Mouse (Mus musculus): Measurements from ENCODE around the gene Irf2.

Irf2 gene

DNA sequence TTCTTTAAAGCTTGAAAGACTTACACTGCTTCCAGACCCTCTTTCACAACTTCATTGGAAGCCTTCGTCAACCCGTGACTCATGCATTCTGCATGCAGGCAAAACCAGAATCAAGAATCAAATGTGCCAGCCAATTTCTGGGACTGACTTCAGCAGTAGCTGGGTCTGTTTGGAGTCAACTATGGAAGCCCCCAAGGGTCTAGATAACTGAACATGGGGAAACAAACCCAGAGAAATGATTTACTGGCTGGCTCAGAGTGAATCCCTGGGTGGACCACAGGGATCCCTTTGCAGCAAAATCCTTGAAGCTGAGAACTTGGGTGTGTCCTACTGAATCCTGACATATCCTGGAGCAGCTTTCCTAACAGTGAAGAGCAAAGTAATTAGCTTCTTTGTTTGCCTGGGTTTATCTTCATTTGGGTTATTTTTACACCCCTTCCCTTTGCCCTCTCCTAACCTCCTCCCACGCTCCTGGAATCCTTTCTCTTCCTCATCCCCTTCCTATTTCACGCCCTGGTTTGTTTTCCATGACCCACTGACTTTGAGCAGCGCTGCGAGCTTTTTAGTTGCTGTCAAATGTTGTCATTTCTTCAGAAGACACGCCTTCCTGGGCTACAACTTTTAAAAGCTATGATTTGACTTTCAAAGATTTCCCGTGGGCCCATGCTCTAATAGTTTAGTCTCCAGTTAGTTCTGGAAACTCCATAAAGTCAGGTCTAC is 129.0 kb downstream of the Irf2 start:
- DNase-seq (ENCODE audit: extremely low read depth, low read depth, low spot score), result peak; percentile 82

DNA sequence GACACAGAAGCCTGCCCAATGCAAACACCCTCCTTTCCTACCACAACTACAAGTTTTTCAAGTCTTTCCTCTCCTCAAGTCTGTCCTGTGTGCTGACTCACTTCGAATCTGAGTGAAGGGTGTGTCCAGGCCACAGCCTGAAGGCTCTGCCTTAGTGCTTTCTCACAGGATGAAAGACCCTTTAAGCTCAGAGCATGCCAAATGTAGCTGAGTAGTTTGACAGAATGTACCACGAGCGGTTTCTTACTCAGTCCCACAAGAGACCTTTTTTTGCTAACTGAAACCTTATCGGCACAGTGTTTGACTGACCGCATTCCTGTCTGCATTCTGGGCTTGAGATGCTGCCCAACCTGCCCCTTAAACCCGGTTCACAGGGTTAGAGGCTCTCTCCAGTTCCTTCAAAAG is 130.0 kb downstream of the Irf2 start:
- DNase-seq (ENCODE audit: extremely low read depth, low read depth, low spot score), result peak; percentile 47

DNA sequence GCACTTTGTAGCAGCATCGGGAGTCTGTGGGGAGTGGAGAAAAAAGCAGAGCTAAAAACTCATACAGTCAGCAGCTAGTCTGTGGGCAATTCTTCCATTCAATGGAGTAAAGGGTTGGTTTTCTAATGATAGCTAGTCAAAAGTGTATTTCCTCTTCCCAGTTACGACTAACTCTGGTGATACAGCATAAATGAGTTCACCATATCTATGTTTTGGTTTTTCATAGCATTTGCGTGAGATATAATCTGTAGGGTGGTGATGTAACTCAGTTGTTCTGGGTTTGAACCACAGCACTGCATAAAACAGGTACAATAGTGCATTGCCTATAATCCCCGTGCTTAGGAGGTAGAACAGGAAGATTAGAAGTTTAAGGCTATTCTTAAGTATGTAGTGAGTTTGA is 131.6 kb downstream of the Irf2 start:
- DNase-seq (ENCODE audit: extremely low read depth, low read depth, low spot score), result no peak

DNA sequence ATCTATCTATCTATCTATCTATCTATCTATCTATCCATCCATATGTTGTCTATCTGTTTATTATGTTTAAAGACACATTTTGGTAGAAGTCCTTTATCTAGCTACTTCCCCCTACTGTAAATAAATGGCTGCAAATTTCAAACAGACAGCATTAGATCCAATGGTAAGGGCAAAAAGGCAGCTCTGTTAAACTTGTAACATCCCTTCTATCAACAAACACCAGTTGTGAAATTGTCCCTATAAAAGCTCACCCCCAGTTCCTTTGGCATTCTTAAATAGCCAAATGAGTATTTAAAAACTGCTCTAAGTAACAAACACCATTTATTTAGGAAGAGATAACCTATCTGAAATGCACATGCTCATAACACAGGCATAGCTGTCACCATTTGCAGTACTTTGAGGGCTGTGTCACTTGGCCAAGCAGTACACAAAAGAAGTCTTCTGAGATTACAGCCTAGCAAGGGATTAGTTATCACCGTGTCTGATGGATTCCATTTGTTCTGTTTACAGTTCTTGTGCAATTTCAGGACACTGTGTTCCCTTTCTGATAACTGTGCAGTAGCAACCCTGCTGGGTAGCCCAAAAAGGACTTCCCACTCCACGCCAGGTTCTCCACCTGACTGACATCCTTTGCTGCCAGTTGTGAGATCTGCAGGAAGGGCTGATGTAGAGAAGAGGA is 136.2 kb downstream of the Irf2 start:
- DNase-seq (ENCODE audit: extremely low read depth, low read depth, low spot score), result peak; percentile 28

DNA sequence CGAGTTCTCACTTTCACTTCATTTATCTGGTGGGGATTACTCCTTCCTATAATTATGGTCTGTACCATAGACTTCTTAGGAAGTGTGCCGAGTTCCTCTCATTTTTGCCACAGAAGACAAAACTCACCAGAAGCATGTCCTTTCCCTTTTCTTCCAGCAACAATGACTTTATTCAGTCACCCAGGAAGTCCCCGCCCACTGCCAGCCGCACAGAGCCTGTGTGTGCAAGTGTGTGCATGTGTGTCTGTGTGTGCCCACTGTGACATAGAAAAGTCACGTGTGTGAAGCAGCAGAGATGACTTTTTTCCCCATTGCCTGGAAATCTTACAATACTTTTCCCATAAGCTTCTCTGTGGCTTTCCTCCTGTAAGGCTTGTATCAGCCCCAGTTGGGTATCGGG is 141.8 kb downstream of the Irf2 start:
- no peak for DNase-seq (ENCODE audit: extremely low read depth, low read depth, low spot score)

DNA sequence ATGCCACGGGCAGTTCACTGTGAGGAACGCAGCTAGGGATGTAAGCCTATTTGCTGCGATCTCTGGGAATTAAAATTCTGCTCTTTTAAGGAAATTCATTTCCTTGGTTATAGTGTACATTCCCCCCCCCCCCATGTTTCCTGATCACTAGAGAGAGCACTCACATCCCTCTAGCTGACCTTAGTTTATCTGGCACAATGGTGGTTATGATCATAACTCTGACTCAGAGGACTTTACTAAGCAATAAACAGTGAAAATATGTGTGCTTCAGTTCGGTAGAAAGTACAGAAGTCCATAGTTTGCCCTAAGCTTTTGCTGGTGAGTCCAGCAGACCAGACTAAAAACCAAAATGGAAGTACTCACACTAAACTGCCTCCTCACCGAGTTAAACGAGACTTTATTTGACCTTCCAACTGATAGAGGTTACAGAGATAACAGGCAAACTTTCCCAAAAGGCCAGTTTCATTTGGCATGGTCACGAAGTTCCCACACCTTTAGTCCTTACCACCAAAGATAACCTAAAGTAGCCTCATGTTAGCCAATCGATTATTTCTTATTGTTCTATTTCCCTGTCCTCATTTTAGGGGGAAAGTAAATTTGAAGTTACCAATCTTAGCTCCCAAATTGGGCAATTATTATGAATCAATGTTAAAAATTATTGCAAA is 142.4 kb downstream of the Irf2 start:
- no peak for DNase-seq (ENCODE audit: extremely low read depth, low read depth, low spot score)

DNA sequence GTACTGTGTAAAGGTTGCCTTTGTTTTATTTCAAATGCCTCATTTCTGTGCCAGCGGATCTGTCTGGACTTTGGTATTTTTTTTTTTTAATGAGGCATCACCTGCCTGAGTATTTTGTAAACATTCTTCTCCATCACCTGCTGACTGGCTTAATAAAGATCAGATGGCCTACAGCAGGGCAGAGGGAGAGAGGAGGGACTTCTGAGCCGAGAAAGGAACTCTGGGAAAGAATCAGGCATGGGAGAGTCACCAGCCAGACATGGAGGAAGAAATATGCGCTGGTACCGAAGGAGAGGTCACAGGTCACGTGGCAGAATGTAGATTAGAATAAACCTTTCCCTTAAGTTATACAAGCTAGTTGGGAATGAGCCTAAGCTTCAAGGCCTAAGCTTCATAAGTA is 143.2 kb downstream of the Irf2 start:
- DNase-seq (ENCODE audit: extremely low read depth, low read depth, low spot score), result no peak

DNA sequence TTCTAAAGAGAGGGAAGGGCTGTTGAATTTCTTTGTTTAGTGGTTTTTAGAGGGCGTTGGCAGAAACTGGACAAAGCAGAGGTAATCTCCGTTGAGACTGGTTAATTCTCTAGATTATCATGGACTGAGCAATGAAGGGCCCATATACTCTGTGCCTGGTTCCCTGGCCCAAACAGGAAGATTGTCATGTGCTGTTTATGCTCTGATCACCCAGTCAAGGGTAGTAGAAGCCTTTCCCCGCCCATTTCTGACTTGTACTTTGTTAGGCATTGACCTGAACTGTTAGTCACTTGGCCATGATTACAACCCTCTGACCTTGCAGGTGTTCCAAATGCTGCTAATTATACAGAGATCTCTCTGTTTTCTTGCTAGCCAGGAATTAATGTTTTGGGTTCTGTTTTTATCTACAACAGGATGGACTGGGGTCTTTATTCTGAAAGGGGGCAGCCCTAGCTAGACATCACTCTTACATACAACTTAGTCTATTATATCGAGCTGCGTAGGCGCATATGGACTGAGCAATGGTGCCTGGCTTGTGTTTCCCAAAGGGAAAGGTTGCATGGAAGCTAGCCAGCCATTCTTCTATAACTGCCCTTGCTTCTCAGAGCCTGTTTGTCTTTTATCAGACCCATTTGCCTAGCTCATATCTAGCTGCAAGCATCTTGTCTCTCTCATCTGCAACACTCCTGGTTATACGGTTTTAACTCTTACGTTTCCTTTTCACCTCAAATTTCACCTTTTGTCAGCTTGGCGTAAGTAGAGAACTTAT is 143.9 kb downstream of the Irf2 start:
- DNase-seq (ENCODE audit: extremely low read depth, low read depth, low spot score), result no peak

DNA sequence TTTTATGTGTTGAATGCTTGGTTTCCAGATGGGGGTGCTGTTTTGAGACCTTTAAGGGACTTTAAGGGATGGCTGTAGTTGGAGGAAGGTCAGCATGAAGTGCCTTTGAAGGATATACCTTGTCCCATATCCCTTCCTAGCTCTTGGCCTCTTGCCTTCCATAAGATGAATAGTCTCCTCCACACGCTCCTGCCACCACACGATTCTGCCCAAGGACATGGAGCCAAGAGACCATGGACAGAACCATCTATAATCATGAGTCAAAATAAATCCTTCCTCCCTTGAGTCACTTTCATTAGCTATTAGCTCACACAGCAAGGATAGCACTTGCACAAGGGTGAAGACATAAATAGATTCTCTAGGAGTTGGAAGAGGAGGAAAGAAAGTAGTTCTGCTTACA is 146.3 kb downstream of the Irf2 start:
- DNase-seq (ENCODE audit: extremely low read depth, low read depth, low spot score), result no peak

DNA sequence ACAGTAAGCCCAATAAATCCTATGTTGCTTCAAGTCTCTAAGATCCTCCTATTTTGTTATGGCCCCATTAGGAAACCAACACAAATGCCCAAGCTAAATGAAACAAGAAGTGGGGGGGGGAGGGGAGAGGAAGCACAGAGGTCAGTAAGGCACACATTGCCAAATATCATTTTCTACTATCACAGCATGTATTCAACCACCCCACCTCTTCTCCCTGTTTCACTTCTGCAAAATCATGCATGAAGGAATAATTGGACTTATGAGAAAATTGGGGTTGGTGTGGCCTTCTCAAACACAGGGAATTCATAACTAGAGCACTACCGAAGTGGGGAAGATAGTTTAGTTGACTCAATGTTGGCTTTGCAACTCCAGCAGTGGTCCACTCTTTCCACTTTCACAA is 146.7 kb downstream of the Irf2 start:
- DNase-seq (ENCODE audit: extremely low read depth, low read depth, low spot score), result no peak

DNA sequence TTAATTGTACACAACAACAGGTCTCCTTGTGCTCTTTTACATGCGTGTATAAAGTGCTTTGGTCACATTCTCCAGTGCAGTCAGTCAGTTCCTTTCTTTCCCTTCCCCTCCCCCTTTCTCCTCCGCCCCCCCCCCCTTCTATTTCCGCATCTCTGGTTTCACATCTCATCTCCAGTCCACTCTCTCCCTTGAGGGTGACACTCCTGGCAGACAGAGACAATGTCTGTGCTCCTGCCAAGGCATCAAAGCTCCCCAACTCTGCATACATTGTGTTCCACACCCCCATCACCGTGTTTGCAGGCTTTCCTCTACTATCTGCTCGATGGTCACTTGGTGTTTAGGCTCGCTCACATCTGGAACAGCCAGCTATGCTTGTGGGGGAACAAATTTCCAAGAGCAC is 147.9 kb downstream of the Irf2 start:
- no peak for DNase-seq (ENCODE audit: extremely low read depth, low read depth, low spot score)

DNA sequence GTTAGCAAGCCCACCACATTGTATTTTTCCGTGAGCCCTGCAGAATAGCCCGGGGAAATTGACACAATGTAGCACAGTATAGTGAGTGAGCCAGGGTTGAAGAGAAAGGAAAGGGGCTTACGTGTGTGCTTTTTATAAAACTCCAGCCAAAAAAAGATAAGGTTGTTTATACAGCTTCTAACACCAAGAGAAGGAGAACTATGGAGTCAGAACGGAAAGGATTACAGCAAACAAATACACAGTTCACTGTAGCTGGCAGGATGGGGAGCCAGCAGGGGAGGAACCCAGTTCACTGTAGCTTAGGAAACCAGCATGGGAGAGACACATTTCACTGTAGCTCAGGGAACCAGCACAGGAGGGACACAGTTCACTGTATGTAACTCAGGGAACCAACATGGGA is 149.0 kb downstream of the Irf2 start:
- DNase-seq (ENCODE audit: extremely low read depth, low read depth, low spot score), result no peak

DNA sequence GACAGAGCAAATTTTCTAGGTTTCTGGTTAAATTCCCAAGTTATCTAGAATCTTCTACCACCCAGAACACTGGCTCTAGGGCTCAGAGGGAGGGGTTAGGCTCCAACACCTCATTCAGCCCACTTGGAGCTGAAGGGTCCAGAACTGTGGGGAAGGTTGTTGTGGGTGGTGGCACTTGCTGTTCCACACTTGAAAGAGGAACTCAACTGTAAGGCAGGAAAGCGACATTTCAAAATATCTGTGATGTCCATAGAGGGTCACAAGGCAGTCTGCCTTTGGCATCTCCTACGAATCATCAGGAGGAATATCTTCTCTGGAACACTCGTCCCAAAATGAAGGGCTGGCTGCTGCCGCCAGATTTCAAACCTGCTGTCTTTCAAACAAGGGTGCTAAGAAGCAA is 150.7 kb downstream of the Irf2 start:
- no peak for DNase-seq (ENCODE audit: extremely low read depth, low read depth, low spot score)

DNA sequence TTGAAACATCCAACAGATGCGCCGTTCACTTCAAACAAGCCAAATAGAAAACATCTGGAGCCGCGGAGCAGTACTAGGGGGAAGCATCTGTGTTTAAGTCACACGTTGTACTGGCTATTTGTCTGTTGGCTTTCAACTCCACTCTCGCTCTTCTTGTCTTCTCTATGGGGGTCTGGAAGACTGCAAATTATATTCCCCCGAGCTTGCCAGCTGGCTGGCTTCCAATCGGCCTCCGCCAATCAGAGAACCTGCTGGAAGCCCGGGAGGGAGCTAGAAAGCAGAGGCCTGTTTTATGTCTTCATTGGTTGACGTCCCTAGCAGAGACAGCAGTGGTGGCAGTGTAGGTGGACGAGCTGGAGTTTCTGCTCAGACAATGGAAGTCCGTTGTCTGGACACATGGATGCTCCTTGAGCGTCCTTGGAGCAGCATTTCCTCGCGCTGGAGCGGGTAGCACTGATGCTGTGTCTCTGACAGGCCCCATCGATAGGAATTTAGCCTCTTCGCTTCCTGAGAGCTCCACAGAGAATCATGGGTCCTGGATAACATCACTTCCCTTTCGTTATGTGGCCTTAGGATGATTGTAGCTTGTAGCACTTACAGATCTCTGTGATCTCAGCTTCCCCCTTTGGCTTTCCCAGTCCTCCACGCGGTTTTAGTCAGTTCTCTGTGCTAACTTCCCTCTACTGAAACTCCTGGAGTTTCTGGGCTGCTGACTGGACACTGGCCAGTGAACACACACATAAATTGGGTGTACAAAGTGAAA is 153.2 kb downstream of the Irf2 start:
- no peak for DNase-seq (ENCODE audit: extremely low read depth, low read depth, low spot score)

DNA sequence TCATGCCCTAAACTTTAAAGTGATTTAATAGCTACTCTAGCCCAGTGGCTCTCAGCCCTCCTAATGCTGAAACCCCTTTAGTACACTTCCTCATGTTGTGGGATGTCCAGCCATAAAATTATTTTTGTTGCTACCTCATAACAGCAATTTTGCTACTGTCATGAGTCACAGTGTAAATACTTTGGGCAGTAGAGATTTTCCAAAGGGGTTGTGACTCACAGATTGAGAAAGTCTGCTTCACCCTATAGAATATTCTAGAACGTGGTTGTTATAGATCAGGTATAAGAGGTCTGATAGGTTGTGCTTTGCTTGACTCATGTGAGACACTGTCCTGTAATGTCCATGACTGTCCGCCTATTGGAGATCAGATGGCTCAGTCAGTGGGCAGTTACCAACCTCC is 154.9 kb downstream of the Irf2 start:
- no peak for DNase-seq (ENCODE audit: extremely low read depth, low read depth, low spot score)

DNA sequence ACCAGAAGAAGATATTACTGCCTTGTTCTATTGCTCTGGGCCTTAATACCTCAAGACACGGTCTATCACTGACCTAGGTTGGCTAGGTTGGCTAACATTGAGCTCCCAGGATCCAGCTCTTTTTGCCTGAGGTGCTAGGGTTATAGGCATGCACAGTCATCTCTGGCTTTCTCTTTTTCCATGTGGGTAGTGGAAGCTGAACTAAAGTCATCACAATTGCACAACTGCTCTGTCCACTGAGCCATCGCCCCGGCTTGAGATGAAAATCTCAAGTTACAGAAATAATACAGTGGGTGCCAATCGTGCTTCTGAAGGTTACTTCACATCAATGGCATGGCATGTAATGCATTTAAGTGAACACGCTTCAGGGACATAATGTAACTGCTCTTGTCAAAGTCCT is 156.5 kb downstream of the Irf2 start:
- DNase-seq (ENCODE audit: extremely low read depth, low read depth, low spot score), result peak; percentile 42

DNA sequence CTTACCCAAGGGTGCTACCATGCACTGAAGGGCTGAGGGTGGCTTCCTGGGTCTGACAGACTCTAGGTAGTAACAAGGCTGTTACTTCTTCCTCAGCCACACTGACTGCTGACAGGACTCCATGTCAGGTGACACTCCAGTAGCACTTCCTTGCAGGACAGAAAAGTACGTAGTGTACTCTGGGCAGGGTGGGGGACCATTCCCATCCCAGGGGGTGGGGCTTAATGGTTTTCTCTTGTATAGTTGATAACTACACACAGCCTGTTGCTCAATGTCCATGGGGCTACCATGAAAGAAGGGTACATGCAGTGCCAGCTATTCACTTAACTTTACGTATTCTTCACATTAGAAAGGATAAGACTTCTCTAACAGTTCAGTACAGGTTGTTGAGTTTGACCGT is 157.2 kb downstream of the Irf2 start:
- no peak for DNase-seq (ENCODE audit: extremely low read depth, low read depth, low spot score)

Data from fat pad, adult 2 months (tissue).